Mouse (Mus musculus) layer of hippocampus, postnatal 25 days (tissue): ENCODE results near the gene Rad1. TPM values are rescaled to one million over a fixed set of nuclear protein-coding genes. Genes with fewer than 3 reads are reported as not detected.
"Not testable (repeated sequence)": the region's sequence is repeated elsewhere in the genome, so short reads cannot be mapped to it uniquely, and the experiment has no call there.

Experiments
- DNase-seq, 2 experiments: peaks; one replicate each; pipeline ENCODE4 v3.0.0; 2022; ENCODE audit warnings: mixed read lengths in 2 of 2, low spot score in 1 of 2; ENCODE audit errors: extremely low spot score in 1 of 2
- total RNA-seq, 2 experiments: library from RNA; stranded (reverse); gene quantifications; 2 replicates each; pipeline ENCODE4 v1.2.3; 2021

The Rad1 gene
- total RNA-seq, 2 experiments from 2014 or later, result 13.6 to 14.6 TPM

- DNase-seq, result peak; percentile 44 to 64
These were observed 15.3 kb downstream of the Rad1 start for GRCm38 (mm10) chr15:10500838-10501719.

DNA sequence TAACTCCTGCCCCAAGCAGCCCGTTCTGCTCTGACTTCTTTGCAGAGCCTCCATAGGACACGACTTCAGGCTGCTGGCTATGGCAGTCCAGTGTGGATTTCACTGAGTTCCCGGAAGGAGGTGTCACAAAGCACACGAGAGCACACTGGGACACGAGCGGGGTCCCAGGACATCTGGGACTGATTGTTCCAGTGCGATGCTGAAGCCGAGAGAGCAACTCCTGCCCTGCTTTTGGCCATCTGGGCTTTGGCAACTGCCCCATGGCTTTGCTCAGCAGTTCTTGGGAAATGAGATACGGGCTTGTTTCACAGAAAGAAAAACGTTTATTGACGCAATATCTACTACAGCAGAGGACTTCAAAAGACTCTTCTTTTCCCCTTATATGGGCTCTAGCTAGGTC lies 20.3 kb downstream of the Rad1 start:
- no peak for DNase-seq

DNA sequence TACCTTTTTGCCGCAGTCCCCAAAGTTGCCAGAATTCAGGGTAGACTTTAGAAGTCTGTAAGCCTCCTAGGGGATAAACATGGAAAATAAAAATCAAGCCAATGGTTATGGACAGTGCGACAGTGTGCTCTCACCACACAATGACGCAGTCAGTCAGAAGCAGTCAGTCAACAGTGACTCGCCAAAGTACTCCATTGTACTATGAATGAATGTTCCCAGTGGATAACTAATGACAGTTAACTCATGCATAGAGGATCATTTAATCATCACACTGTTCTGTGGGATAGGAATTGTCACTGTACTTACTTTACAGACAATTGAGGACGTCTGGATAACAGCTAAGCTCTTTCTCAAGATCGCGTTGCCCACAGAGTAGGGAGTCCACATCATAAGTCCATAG lies 29.3 kb downstream of the Rad1 start:
- no peak for DNase-seq

- DNase-seq, result no peak
These were observed 40.1 kb downstream of the Rad1 start for GRCm38 (mm10) chr15:10525896-10526295.

DNA sequence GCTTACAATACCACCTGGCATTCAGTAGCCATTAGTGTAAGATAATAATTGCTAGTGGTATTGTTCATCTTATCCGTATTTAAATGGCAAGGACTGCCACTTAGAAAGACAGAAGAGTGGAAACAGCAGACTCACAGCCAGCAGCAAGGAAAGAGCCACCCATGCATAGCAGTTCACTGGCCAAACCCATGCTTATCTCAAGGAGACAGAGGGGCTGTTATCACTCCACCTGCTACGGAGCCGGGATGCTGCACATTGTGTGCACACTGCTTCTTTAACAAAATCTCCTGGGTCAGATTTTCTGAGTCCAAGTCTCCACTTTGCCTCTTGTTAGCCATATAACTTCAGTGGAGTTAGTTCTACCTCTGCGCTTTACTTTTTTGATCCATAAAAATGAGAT lies 45.5 kb downstream of the Rad1 start:
- no peak for DNase-seq

DNA sequence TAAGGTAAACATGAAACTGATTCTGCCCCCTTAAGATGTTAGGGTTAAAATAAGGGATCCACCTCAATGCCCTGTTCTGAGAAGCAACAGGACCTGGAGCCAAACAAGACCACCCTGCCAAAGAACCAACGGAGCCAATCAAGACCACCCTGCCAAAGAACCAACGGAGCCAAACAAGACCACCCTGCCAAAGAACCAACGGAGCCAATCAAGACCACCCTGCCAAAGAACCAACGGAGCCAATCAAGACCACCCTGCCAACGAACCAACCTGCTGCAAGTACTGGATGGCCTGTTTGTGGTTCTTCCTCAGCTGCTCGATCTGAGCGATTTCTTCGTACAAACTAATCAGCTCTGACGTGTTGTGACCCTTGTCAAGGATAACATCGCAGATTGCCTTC lies 47.5 kb downstream of the Rad1 start:
- not testable (repeated sequence) for DNase-seq

GRCm38 (mm10) chr15:10534591-10534990 lies 48.8 kb downstream of the Rad1 start:
- no peak for DNase-seq

GRCm38 (mm10) chr15:10535969-10536368 lies 50.2 kb downstream of the Rad1 start:
- no peak for DNase-seq

GRCm38 (mm10) chr15:10540271-10541088 lies 54.7 kb downstream of the Rad1 start:
- DNase-seq, result no peak

Other genes with a start within 250 kb of the Rad1 start
- not detected for gene Gm21973, start 160.6 kb upstream of the Rad1 start, total RNA-seq
- gene Agxt2, start 127.5 kb upstream of the Rad1 start, total RNA-seq, result not detected
- 10 to 100 TPM; 21.1 to 23.8 TPM for gene Dnajc21, start 15.5 kb upstream of the Rad1 start, total RNA-seq
- 10 to 100 TPM; 23.9 to 24.7 TPM for gene Brix1, start 71 bp upstream of the Rad1 start, total RNA-seq
- gene Ttc23l, start 72.7 kb downstream of the Rad1 start, total RNA-seq, result not detected
- gene Rai14, start 228.6 kb downstream of the Rad1 start, total RNA-seq, result 1 to 10 TPM; 5.0 to 5.8 TPM